Mouse (Mus musculus) cerebellum, adult 9-11 months (tissue): Measurements from ENCODE around the gene Abca16.
A peak's percentile ranks its signal among the peaks of the same experiment; 100 is the strongest.

Source experiments
- DNase-seq: peaks from one replicate; pipeline ENCODE4 v3.0.0; 2022

The Abca16 gene

DNA sequence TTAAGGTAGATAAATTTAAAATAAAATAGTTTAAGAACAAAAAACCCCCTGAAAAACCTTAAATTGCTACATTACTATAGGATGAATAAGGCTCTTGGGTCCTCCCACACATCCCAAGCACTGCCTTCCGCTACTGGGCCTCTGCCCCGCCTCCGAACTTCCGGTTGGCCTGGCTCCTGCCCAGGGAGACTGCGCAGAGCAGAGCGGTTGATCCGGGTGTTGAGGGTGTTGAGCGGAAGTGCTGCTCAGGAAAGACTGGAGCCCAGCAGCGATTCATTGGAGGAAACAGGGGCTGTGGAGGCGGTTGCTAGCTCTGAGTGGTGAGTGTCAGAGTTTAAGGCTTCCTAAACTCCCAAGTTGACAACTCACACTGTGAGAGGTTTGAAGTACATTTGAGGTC is at the start of gene Abca16:
Abca16 (plus strand) TSS at position 201 of the 400 bp plus-strand sequence.
- DNase-seq: peak; percentile 2

DNA sequence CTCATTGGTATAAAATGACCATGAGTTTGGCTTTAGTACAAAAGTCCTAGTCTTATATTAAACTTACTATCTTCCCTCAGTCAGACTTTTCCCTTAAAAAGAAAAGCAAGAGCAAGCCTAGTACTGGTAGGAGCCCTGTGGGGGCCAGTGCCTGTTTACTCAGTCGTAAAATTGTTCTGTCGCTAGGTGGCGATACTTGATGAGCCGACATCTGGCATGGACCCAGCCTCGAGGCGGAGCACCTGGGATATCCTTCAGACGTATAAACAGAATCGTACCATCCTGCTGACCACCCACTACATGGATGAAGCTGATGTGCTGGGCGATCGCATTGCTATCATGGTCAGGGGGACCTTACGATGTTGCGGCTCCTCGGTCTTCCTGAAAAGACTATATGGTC is 48.3 kb upstream of the Abca16 start:
- DNase-seq: no peak

DNA sequence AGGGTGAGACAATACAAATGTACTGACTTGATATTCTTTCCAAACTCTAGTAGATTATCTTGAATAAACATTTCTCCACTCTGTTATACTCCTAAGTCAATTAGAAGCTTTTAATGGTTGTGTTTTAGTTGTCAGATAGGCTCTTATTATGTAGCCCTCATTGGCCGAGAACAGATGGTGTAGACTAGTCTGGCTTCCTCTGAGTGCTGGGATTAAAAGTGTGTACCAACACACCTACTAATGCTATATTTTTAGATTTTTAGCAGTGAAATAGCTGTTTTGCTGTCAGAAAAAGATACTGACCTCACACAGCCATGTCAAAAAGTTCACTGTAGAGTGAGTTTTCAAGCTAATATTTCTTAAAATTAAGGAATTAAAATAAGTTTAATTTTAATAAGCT is 2.9 kb downstream of the Abca16 start:
- DNase-seq: peak; percentile 65

DNA sequence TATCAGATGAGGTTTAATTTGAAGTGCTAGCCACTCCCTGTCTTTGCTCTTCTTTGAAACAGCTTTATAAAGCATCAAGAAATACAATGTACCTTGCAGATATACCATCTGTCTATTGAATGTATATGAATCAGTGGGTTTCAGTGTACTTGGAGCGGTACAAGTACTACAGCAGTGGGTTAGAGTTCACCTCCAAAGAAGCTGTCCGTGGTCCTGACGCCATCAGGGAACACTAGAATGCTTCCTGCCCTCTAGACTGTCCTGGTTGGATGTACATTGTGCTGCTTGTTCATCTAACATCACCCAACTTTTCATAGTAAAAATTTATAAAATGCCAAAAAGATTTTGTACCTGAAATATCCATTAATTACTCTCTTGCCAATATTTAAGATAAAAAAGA is 17.2 kb downstream of the Abca16 start:
- DNase-seq: no peak

DNA sequence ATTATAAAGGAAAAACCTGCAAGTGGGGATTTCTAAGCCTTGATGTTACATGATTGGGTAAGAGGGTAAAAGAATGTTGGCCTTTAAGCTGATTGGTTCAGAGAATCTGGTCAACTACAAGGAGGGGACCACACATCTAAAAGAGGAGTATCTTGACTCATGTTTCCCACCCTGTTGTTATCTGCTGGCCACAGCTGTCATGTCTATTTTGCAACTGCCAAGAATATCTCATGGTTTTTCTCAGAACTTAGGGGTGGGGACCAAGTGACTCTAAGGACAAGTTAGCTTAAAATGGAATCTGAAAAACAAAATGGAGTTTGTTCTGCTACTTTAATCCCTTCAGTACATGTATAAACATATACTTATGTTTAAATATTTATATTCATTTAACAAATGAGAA is 22.0 kb downstream of the Abca16 start:
- DNase-seq: no peak

DNA sequence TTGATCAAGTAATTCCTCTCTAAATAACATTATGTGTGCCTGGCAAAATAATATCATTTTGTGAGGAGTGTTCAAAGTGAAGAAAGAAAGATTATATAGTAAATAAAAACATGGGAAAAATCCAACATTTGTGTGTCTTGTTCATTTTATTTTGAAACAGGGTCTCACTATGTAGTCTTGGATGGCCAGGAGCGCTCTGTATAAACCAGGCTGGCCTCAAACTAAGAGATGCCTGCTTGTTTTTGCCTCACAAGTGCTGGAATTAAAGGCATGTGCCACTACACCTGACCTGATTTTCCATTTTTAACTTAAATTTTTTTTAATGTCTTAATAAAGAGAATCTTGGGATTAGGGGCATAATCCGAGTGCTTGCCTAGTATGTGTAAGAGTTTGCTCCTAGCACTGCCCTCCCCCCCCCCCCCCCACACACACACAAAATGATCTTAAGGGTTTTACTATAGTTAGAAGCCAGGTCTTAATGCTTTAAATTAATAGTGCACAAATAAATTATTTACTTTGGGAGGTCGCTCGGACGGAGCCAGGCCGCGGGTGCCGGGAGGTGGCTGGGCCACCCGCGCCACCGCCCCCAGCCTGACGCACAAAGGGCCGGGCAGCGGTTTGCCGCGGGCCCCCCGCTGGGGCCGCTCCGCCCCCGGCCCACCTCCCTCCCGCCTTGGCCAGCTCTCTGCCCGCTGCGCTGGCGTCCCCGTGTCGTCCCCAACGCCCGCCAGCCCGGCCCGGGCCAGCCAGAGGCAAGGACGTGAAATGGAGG is 94.6 kb downstream of the Abca16 start:
- no peak for DNase-seq

DNA sequence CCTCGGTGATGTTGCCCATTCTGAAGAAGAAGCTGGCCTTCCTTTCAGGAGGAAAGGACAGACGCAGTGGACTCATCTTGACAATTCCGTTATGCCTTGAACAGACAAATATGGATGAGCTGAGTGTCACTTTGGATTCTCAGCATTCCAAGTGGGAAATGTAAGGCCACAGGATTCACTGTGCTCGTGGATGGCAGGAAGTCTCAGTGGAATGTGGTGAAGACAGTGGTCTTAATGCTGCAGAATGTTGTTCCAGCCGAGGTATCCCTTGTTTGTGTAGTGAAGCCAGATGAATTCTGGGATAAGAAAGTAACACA is 95.2 kb downstream of the Abca16 start:
- no peak for DNase-seq

DNA sequence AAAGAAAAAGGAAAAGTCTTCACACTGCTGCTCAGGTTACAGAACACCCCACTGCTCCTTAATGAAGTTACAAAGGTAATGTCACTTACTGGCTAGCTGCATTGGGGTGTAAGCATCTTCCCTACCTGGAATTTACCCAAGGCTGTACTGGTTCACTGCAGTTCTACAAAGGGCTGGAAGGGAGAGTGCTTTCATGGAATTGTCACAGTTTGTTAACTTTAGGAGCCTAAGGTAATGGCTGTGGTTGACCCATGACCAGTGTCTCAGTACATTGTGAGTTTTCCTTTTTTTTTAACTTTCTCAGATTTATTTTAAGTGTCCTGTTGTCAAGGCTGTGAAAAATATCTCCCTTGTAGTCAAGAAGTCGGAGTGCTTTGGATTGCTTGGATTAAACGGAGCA is 125.4 kb downstream of the Abca16 start:
- DNase-seq: no peak

DNA sequence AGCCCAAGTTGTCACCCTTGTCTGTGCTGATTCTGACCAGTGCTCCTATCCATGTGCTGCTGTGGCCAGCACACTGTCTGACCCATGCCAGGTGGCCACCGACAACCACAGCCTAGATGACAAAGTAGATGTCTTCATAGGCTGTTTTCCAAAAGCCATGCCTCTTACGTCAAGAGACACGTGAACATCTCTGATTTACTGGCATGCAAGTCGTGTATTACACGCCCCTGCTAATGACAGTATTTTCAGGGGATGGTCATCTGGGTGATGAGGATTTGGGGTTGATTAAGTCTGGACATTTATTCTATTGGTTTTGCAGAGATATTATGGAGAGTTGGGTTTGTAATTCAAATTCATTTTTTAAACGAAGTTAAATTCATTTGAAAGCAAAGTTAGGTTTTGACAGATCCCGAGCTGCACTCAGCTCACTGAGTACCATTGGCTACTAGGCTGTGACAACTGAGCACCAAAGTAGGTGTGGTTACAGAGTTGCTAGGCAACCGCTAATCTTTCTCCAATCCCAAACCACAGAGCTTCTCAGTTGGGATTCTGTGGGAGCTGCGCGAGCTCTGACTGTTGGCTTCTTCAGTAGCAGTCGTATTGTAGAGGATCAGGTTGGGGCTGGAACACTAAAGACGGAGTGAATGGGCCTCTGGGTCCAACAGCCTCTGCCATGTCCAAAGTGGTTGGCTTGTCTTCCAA is 143.2 kb downstream of the Abca16 start:
- no peak for DNase-seq

DNA sequence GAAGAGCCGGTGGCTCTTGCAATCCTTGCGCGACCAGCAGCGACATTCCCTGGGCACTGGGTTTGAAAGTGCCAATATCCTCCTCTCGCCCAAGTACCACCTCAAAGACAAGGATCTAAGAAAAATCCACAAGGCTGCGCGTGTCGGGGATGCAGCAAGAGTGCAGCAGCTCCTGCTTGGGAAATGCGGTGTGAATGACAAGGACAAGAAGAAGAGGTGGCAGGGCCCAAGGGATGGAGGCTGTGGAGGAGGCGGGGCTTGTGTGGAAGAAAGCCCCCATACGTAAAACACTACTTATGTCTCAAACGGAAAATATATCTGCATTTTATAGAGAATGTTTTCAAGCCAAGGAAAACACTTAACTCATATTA is 143.7 kb downstream of the Abca16 start:
- no peak for DNase-seq

DNA sequence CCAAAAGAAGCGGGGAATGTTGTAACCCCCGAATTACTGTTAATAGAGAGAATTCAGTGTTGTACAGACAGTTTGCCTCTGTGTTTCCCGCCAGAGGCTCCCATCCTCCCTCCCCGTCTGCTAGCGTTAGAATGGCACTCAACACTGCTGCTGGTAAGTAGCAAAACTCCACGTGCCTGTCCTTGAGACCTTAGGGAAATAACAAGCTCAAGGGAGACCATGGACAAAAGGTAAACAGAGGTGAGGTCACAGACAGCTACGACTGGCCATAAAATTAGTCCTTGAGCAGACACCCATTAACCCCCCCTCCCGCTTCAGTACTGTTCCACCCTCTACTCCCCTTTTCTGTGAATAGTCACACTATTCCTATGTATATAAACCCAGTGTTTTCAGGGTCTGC is 157.9 kb downstream of the Abca16 start:
- DNase-seq: no peak

DNA sequence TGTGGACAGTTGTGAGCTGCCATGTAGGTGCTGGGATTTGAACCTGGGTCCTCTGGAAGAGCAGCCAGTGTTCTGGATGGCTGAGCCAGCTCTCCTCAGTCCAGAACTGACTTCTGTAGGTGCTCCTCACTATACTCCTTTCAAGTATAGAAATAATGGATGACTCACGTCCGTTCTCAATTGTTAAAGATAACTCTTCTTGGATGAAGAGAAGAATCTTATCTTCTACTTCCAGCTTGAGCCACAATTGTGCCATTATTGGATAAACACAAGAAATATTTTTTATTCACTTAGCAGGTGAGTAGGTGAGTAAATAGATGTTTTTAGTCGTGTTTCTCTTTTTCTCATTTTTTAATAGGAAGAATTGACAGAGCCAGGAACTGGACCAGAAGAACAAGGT is 167.1 kb downstream of the Abca16 start:
- DNase-seq: no peak
